Mouse (Mus musculus) testis, adult 2 months (tissue): ENCODE measurements around the gene Gm42715.

Experiments used
- CTCF ChIP-seq: fragments of 200-500 bp; IDR thresholded peaks from 2 replicates; pipeline ENCODE4 v1.5.1; 2012; ENCODE audit warnings: low read depth, mild to moderate bottlenecking, inconsistent platforms, low read length, moderate library complexity; ENCODE audit not compliant: control insufficient read depth, insufficient read depth, insufficient replicate concordance
- POLR2A ChIP-seq: fragments of 200-500 bp; IDR thresholded peaks from 2 replicates; pipeline ENCODE4 v1.6.1; 2012; ENCODE audit warnings: low read depth, mild to moderate bottlenecking, inconsistent platforms, low read length, moderate library complexity; ENCODE audit not compliant: control insufficient read depth

- TF ChIP-seq CTCF, result no peak
- no peak for TF ChIP-seq POLR2A
Measured at GRCm38 (mm10) chr7:127611561-127611960, 92.2 kb downstream of the Gm42715 start.
